Mouse (Mus musculus) adrenal gland, postnatal 0 days (tissue): ENCODE data around the gene Gm45753. TPM values are rescaled to one million over a fixed set of nuclear protein-coding genes. Genes with fewer than 3 reads are reported as not detected.

Experiments used
- polyA plus RNA-seq: library from polyadenylated mRNA; unstranded; fragments of >200 nt; fragmentation: Nextera tagmentation; extraction: Ambion mirVana; gene quantifications from 2 replicates; pipeline ENCODE4 v1.2.1, GENCODE M21; 2015

Gm45753 gene
- polyA plus RNA-seq, result 1.0 TPM in 2 replicates

GRCm38 (mm10) chr8:45308366-45308765 lies at the start of gene Gm45753:
Gm45753 (minus strand) TSS chr8:45308466.

GRCm38 (mm10) chr8:45332685-45333409 lies 24.6 kb upstream of the Gm45753 start, which contains the start of gene Cyp4v3:
Cyp4v3 (minus strand) TSS chr8:45333216.

DNA sequence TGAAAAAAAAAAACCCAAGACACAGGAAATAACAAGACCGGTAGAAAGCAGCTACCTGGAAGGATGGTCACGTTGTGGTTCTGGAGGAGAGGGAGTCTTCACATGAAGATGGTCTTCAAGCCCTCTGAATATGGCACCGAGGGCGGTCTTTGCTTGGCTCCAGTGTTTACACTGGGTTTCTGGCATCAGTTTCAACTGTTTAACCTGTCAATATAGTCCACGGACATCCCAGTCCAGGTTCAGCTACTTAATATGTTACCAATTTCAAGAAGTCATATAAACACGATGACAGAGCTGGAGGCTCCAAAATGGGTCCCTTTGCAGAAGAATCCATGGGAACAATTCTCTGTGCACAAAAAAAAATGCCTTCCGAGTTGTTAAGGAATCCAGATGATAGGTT lies 13.6 kb downstream of the Gm45753 start, which contains the start of gene Klkb1:
Gene Klkb1, minus strand, starts transcription at position 173 of the 400 bp plus-strand sequence.

DNA sequence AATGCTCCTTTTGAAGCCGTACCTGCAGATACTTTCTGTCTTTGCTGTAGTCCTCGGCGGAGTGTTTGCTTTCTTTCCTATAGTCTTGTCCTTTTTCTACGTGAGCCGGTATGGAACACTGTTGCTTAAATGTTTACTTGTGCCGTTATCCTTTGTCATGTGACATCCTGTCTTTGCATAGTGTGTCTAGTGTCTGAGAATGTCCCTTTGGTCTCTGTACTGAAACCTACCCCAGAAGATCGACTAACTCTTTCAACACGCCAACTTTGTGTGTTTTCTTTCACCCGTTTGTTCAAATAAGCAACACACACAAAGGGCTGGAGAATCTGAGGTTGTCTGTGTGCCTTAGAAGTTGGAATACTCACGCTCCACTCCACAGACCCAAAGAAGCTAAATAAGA lies 46.3 kb downstream of the Gm45753 start, which contains the start of gene F11:
Gene F11, minus strand, starts transcription at position 112 of the 400 bp plus-strand sequence.

Other genes starting within 250 kb of the Gm45753 start
- gene Mtnr1a, start 239.3 kb downstream of the Gm45753 start, polyA plus RNA-seq, result 0.28 TPM in 1 of 2 replicates, not detected in the other
- gene F11, start 46.4 kb downstream of the Gm45753 start, polyA plus RNA-seq, result 1.0 and 2.1 TPM in 2 replicates
- 0.35 and 1.4 TPM in 2 replicates for gene Klkb1, start 13.6 kb downstream of the Gm45753 start, polyA plus RNA-seq
- 5.1 and 10.2 TPM in 2 replicates for gene Cyp4v3, start 24.8 kb upstream of the Gm45753 start, polyA plus RNA-seq
- 7.2 and 8.4 TPM in 2 replicates for gene Fam149a, start 73.8 kb upstream of the Gm45753 start, polyA plus RNA-seq
- gene Tlr3, start 102.6 kb upstream of the Gm45753 start, polyA plus RNA-seq, result 3.3 and 4.4 TPM in 2 replicates
- gene Sorbs2, start 199.3 kb upstream of the Gm45753 start, polyA plus RNA-seq, result 18.9 and 36.0 TPM in 2 replicates